Mouse (Mus musculus) limb, embryonic 10.5 days (tissue): Measurements from ENCODE around the gene Ephb1. TPM values are rescaled to one million over a fixed set of nuclear protein-coding genes. Genes with fewer than 3 reads are reported as not detected.

Experiments used
- DNase-seq: peaks from one replicate; pipeline ENCODE4 v3.0.0-alpha.2; 2017; ENCODE audit warnings: low spot score
- H3K27ac ChIP-seq: fragments of 300-500 bp; sonication (generic); 2 replicates; pipeline ENCODE4 v1.5.1; 2016; ENCODE audit warnings: mild to moderate bottlenecking
- H3K27me3 ChIP-seq: fragments of 300-500 bp; sonication (generic); 2 replicates; pipeline ENCODE4 v1.6.1; 2016; ENCODE audit warnings: low read depth, mild to moderate bottlenecking; ENCODE audit not compliant: poor library complexity, severe bottlenecking
- H3K36me3 ChIP-seq: fragments of 300-500 bp; sonication (generic); 2 replicates; pipeline ENCODE4 v1.6.1; 2016; ENCODE audit warnings: mild to moderate bottlenecking, moderate library complexity
- H3K4me1 ChIP-seq: fragments of 300-500 bp; sonication (generic); 2 replicates; pipeline ENCODE4 v1.6.1; 2016
- H3K4me3 ChIP-seq: fragments of 300-500 bp; sonication (generic); 2 replicates; pipeline ENCODE4 v1.5.1; 2016; ENCODE audit warnings: mild to moderate bottlenecking, moderate library complexity
- H3K9me3 ChIP-seq: fragments of 300-500 bp; sonication (generic); replicated peaks from 2 replicates; pipeline ENCODE4 v1.6.1; 2016; ENCODE audit warnings: mild to moderate bottlenecking
- WGBS: fragments of 180-500 bp; shearing (Covaris S2); methylation state at CpG from one replicate; pipeline ENCODE4 v1.1.7; 2016; 5-methylcytosine and 5-hydroxymethylcytosine counted together
- polyA plus RNA-seq: library from polyadenylated mRNA; unstranded; fragments of >200 nt; fragmentation: Nextera tagmentation; extraction: Ambion mirVana; gene quantifications from 2 replicates; pipeline ENCODE4 v1.2.1, GENCODE M21; 2016

The Ephb1 gene
- polyA plus RNA-seq, 1 experiment from 2014 or later: 1.1 TPM

GRCm38 (mm10) chr9:102192724-102193685 lies 161.5 kb downstream of the Ephb1 start:
- peak; percentile 39 for DNase-seq
- H3K4me1 ChIP-seq: peaks cover 36% of the 10 kb centered on the region
- no peaks in the 10 kb centered on the region for H3K36me3 ChIP-seq
- no peaks in the 10 kb centered on the region for H3K27me3 ChIP-seq
- no peaks in the 10 kb centered on the region for H3K9me3 ChIP-seq
- no peak overlapping the region for H3K4me3 ChIP-seq
- WGBS: 41% methylated on average over 13 of the region's 13 CpGs
- no peak overlapping the region for H3K27ac ChIP-seq

- Histone ChIP-seq H3K9me3 (no peaks in the 10 kb centered on the region), H3K4me3 (no peak overlapping the region), H3K36me3 (no peaks in the 10 kb centered on the region), H3K27me3 (no peaks in the 10 kb centered on the region), H3K27ac (no peak overlapping the region), H3K4me1 (peaks cover 33% of the 10 kb centered on the region)
- 86% methylated on average over 9 of the region's 9 CpGs for WGBS
- no peak for DNase-seq
Observed at GRCm38 (mm10) chr9:102190058-102190457, 164.4 kb downstream of the Ephb1 start.

- peak; percentile 35 for DNase-seq
- H3K36me3 ChIP-seq: no peaks in the 10 kb centered on the region
- no peaks in the 10 kb centered on the region for H3K9me3 ChIP-seq
- no peaks in the 10 kb centered on the region for H3K27me3 ChIP-seq
- WGBS: 65% methylated on average over 11 of the region's 11 CpGs
- peaks cover 33% of the 10 kb centered on the region for H3K4me1 ChIP-seq
- no peak overlapping the region for H3K4me3 ChIP-seq
- H3K27ac ChIP-seq: no peak overlapping the region
Observed at GRCm38 (mm10) chr9:102189406-102189805, 165.1 kb downstream of the Ephb1 start.

GRCm38 (mm10) chr9:102183663-102184274 lies 170.7 kb downstream of the Ephb1 start:
- no peaks in the 10 kb centered on the region; the same call in 1 of the 2 replicates for H3K27me3 ChIP-seq
- WGBS: 82% methylated on average over 22 of the region's 22 CpGs
- H3K4me3 ChIP-seq: no peak overlapping the region
- no peaks in the 10 kb centered on the region for H3K36me3 ChIP-seq
- peaks cover 13% of the 10 kb centered on the region for H3K4me1 ChIP-seq
- no peak overlapping the region for H3K27ac ChIP-seq
- no peaks in the 10 kb centered on the region for H3K9me3 ChIP-seq
- DNase-seq: no peak

GRCm38 (mm10) chr9:102181810-102182490 lies 172.5 kb downstream of the Ephb1 start:
- H3K27ac ChIP-seq: 0 out of 2 replicates have a peak overlapping the region, but pooled peaks have one; percentile 46
- H3K9me3 ChIP-seq: no peaks in the 10 kb centered on the region
- H3K27me3 ChIP-seq: no peaks in the 10 kb centered on the region; the same call in 1 of the 2 replicates
- WGBS: 84% methylated on average over 10 of the region's 10 CpGs
- DNase-seq: no peak
- no peak overlapping the region for H3K4me3 ChIP-seq
- H3K4me1 ChIP-seq: peaks cover 12% of the 10 kb centered on the region
- no peaks in the 10 kb centered on the region for H3K36me3 ChIP-seq

DNA sequence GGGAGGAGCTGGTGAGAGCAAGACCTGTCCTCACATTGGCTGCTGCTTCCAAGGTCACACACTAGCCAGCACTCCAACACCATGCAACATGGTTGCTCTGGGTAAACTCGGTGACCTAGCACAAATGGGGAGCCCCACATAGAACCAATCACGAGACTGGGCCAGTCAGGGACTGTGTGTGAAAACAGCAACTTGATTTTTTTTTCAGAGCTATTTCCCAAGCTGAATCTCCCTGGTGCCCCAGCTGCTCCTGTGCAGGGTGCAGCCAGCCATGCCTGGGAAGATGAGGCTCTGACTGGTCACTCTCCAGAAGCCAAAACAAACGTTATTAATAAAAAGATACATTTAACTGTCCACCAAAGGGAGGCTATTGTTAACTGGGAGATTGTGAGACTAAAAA lies 173.2 kb downstream of the Ephb1 start:
- Histone ChIP-seq H3K27me3 (no peaks in the 10 kb centered on the region; the same call in 1 of the 2 replicates), H3K27ac (no peak overlapping the region), H3K36me3 (no peaks in the 10 kb centered on the region), H3K9me3 (no peaks in the 10 kb centered on the region), H3K4me3 (no peak overlapping the region), H3K4me1 (peaks cover 12% of the 10 kb centered on the region)
- DNase-seq: no peak
- WGBS: 75% methylated on average over 3 of the region's 3 CpGs

GRCm38 (mm10) chr9:102180486-102180885 lies 174.0 kb downstream of the Ephb1 start:
- peaks cover 12% of the 10 kb centered on the region for H3K4me1 ChIP-seq
- no peaks in the 10 kb centered on the region for H3K9me3 ChIP-seq
- DNase-seq: no peak
- no peaks in the 10 kb centered on the region for H3K36me3 ChIP-seq
- H3K27ac ChIP-seq: no peak overlapping the region
- no peak overlapping the region for H3K4me3 ChIP-seq
- H3K27me3 ChIP-seq: no peaks in the 10 kb centered on the region; the same call in 1 of the 2 replicates
- WGBS: 66% methylated on average over 2 of the region's 2 CpGs

- H3K9me3 ChIP-seq: no peaks in the 10 kb centered on the region
- H3K4me3 ChIP-seq: no peak overlapping the region
- no peak overlapping the region for H3K27ac ChIP-seq
- peaks cover 12% of the 10 kb centered on the region for H3K4me1 ChIP-seq
- H3K36me3 ChIP-seq: no peaks in the 10 kb centered on the region
- no peaks in the 10 kb centered on the region; the same call in 1 of the 2 replicates for H3K27me3 ChIP-seq
- 82% methylated on average over 2 of the region's 2 CpGs for WGBS
- DNase-seq: no peak
Observed at GRCm38 (mm10) chr9:102180070-102180469, 174.4 kb downstream of the Ephb1 start.

GRCm38 (mm10) chr9:102169706-102170105 lies 184.8 kb downstream of the Ephb1 start:
- H3K27ac ChIP-seq: no peak overlapping the region
- 78% methylated on average over 7 of the region's 7 CpGs for WGBS
- no peak for DNase-seq

DNA sequence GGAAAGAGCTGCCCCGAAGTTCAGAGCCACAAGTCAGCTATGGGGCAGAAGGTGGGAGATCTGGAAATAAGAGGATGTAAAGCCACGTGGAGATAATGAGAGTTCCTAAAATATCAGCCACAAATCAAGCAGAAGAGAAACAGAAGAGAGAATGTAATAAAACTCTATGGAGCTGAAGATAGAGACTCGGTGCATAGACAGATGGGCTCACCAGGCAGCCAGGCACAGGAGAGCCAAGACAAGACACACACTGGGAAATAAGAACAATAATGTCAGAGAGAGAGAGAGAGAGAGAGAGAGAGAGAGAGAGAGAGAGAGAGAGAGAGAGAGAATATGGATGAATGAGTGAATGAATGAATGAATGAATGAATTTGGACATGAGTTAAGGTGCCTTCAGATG lies 198.6 kb downstream of the Ephb1 start:
- Histone ChIP-seq H3K9me3 (no peaks in the 10 kb centered on the region), H3K27ac (no peak overlapping the region), H3K27me3 (no peaks in the 10 kb centered on the region), H3K36me3 (no peaks in the 10 kb centered on the region), H3K4me3 (no peak overlapping the region), H3K4me1 (no peaks in the 10 kb centered on the region)
- WGBS: 89% methylated on average over 3 of the region's 3 CpGs
- no peak for DNase-seq

More at GRCm38 (mm10) chr9:102169706-102170105, 184.8 kb downstream of the Ephb1 start:
- Histone ChIP-seq H3K4me3 (no peak overlapping the region), H3K4me1 (no peaks in the 10 kb centered on the region), H3K9me3 (no peaks in the 10 kb centered on the region), H3K36me3 (no peaks in the 10 kb centered on the region), H3K27me3 (no peaks in the 10 kb centered on the region)

- 91% methylated on average over 4 of the region's 4 CpGs for WGBS
- Histone ChIP-seq H3K9me3 (no peaks in the 10 kb centered on the region), H3K4me3 (no peak overlapping the region), H3K27ac (no peak overlapping the region), H3K27me3 (no peaks in the 10 kb centered on the region), H3K36me3 (no peaks in the 10 kb centered on the region), H3K4me1 (no peaks in the 10 kb centered on the region)
- no peak for DNase-seq
Observed at GRCm38 (mm10) chr9:102139181-102139580, 215.3 kb downstream of the Ephb1 start.

GRCm38 (mm10) chr9:102138671-102139070 lies 215.8 kb downstream of the Ephb1 start:
- H3K4me3 ChIP-seq: no peak overlapping the region
- DNase-seq: no peak
- no peak overlapping the region for H3K27ac ChIP-seq
- no peaks in the 10 kb centered on the region for H3K27me3 ChIP-seq
- H3K36me3 ChIP-seq: no peaks in the 10 kb centered on the region
- no peaks in the 10 kb centered on the region for H3K4me1 ChIP-seq
- no peaks in the 10 kb centered on the region for H3K9me3 ChIP-seq
- WGBS: 90% methylated on average over 7 of the region's 7 CpGs

DNA sequence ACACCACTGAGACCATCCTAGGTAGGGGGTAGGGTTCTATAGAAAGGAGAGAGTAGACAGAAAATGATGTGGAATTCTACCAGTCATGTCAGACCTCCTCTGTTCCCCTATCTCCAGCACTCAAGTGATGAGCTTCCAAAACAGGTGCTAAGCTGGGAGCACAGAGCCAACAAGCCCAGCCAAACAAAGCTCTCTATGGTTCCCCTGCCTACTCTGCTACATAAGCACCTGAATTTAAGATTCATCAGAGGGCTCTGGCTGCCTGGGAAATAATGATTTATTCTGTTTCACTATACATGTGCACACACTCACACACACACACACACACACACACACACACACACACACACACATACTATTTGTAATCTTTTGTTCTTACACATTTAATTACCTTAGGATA lies 216.3 kb downstream of the Ephb1 start:
- Histone ChIP-seq H3K27ac (no peak overlapping the region), H3K27me3 (no peaks in the 10 kb centered on the region), H3K36me3 (no peaks in the 10 kb centered on the region), H3K9me3 (no peaks in the 10 kb centered on the region), H3K4me1 (no peaks in the 10 kb centered on the region), H3K4me3 (no peak overlapping the region)
- no peak for DNase-seq
